9 mouse cellular contexts compared by ENCODE assay signal in the genomic region with DNA sequence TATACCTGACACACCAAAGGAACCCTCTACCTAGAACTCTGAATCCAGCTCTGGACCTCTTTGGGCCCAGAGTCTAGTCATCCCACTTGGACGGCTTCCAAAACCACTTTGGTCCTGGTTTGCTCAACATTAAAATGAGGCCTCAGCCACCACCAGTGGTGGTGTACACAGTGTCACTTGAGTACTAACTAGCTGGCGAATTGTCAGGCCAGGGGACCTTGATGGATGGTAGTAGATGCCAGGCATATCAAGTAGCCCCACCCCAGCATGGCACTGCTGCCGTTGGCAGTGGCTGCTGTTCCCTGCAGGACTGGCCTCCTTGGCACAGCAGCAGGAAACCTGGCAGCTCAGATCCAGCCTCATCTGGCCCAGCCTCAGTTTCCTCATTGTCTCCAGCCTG. TPM values are rescaled to one million over a fixed set of nuclear protein-coding genes. Genes with fewer than 3 reads are reported as not detected.
A peak's percentile ranks its signal among the peaks of the same experiment; 100 is the strongest.
DNase-seq lines count a peak whose midpoint lies in the region; ATAC-seq lines count a peak whose summit lies in the region.
"Had no signal": no experiment of that assay in that cellular context is flagged by ENCODE, and none has a peak within 500 bp of the region (broad histone marks: within the 10 kb centered on the region; RNA-seq: fewer than 3 reads in every experiment).

No protein-coding gene starts in this region.

- WGBS in hindbrain, embryonic 13.5 days: 74% methylated on average over 3 of the region's 3 CpGs
- 80% methylated on average over 3 of the region's 3 CpGs for WGBS in hindbrain, embryonic 11.5 days
- WGBS in limb, embryonic 13.5 days: 71% methylated on average over 3 of the region's 3 CpGs

- DNase-seq in hindbrain, embryonic 11.5 days (ENCODE audit: low spot score): no peak
- peak; percentile 32 for DNase-seq in Muller cell, postnatal 12 days (ENCODE audit: inconsistent ontology term)
- peak; percentile 45 for DNase-seq in brain, adult 2 months (ENCODE audit: low read depth, low spot score)
- no peak for DNase-seq in thymus, postnatal 10 days (ENCODE audit: low spot score in 2 of 2)
- no peak for DNase-seq in urinary bladder, postnatal 10 days (ENCODE audit: low spot score)
- DNase-seq: kidney, adult 11 months had no signal

- no peak overlapping the region for H3K27ac ChIP-seq in hindbrain, embryonic 13.5 days
- no peak overlapping the region for H3K27ac ChIP-seq in hindbrain, embryonic 11.5 days (ENCODE audit: low read depth, low read length)
- H3K27ac ChIP-seq in limb, embryonic 13.5 days: no peak overlapping the region
- H3K27ac ChIP-seq: embryonic facial prominence, embryonic 15.5 days had no signal

- H3K4me3 ChIP-seq in hindbrain, embryonic 13.5 days: no peak overlapping the region
- H3K4me3 ChIP-seq in hindbrain, embryonic 11.5 days (ENCODE audit: low read depth, low read length): no peak overlapping the region
- H3K4me3 ChIP-seq in limb, embryonic 13.5 days: no peak overlapping the region
- H3K4me3 ChIP-seq: embryonic facial prominence, embryonic 15.5 days had no signal

- H3K9me3 ChIP-seq in hindbrain, embryonic 13.5 days: no peaks in the 10 kb centered on the region
- no peaks in the 10 kb centered on the region for H3K9me3 ChIP-seq in hindbrain, embryonic 11.5 days (ENCODE audit: control insufficient read depth, low read length)
- no peaks in the 10 kb centered on the region for H3K9me3 ChIP-seq in limb, embryonic 13.5 days
- H3K9me3 ChIP-seq: embryonic facial prominence, embryonic 15.5 days had no signal

- no peaks in the 10 kb centered on the region for H3K36me3 ChIP-seq in hindbrain, embryonic 13.5 days
- H3K36me3 ChIP-seq in hindbrain, embryonic 11.5 days (ENCODE audit: control insufficient read depth, insufficient read depth, low read length): no peaks in the 10 kb centered on the region
- H3K36me3 ChIP-seq in limb, embryonic 13.5 days: no peaks in the 10 kb centered on the region
- H3K36me3 ChIP-seq: embryonic facial prominence, embryonic 15.5 days had no signal

- H3K9ac ChIP-seq in hindbrain, embryonic 13.5 days: 0 out of 2 replicates have a peak overlapping the region, but pooled peaks have one; percentile 10
- H3K9ac ChIP-seq in hindbrain, embryonic 11.5 days (ENCODE audit: low read depth, low read length): no peak overlapping the region
- 0 out of 2 replicates have a peak overlapping the region, but pooled peaks have one; percentile 8 for H3K9ac ChIP-seq in limb, embryonic 13.5 days
- H3K9ac ChIP-seq: embryonic facial prominence, embryonic 15.5 days had no signal

- peaks cover 13% of the 10 kb centered on the region; the same call in 1 of the 2 replicates for H3K4me1 ChIP-seq in hindbrain, embryonic 13.5 days (replicated peaks)
- no peaks in the 10 kb centered on the region for H3K4me1 ChIP-seq in hindbrain, embryonic 11.5 days (replicated peaks; ENCODE audit: control insufficient read depth, insufficient read depth, low read length)
- H3K4me1 ChIP-seq in limb, embryonic 13.5 days: 0 out of 2 replicates have a peak, but pooled peaks cover 6% of the 10 kb centered on the region

- ATAC-seq in hindbrain, embryonic 13.5 days (ENCODE audit: low FRiP score): peak; percentile 49; the same call in 1 of the 2 replicates
- ATAC-seq in hindbrain, embryonic 11.5 days (ENCODE audit: low FRiP score): no peak
- no peak for ATAC-seq in limb, embryonic 13.5 days (ENCODE audit: low FRiP score, low read depth)

- H3K4me2 ChIP-seq in hindbrain, embryonic 13.5 days: no peak overlapping the region
- no peak overlapping the region for H3K4me2 ChIP-seq in hindbrain, embryonic 11.5 days (replicated peaks; ENCODE audit: low read depth, low read length)
- no peak overlapping the region for H3K4me2 ChIP-seq in limb, embryonic 13.5 days (replicated peaks)
- H3K4me2 ChIP-seq: embryonic facial prominence, embryonic 15.5 days had no signal

- H3K27me3 ChIP-seq in hindbrain, embryonic 13.5 days: no peaks in the 10 kb centered on the region
- H3K27me3 ChIP-seq in hindbrain, embryonic 11.5 days (ENCODE audit: control insufficient read depth, insufficient read depth, low read length): no peaks in the 10 kb centered on the region
- no peaks in the 10 kb centered on the region for H3K27me3 ChIP-seq in limb, embryonic 13.5 days
- H3K27me3 ChIP-seq: embryonic facial prominence, embryonic 15.5 days had no signal

RNA-seq across cellular contexts. Expression of a gene that starts 36.3 kb away (rescaled TPM):
- polyA plus RNA-seq in hindbrain, embryonic 13.5 days (2015; fragmentation: Nextera tagmentation; extraction: Ambion mirVana): 4.3 and 4.9 TPM in 2 replicates
- 1.3 and 1.4 TPM in 2 replicates for polyA plus RNA-seq in hindbrain, embryonic 11.5 days (2014; fragmentation: Nextera tagmentation; extraction: Ambion mirVana)
- 2.8 and 3.7 TPM in 2 replicates for polyA plus RNA-seq in limb, embryonic 13.5 days (2015; fragmentation: Nextera tagmentation; extraction: Ambion mirVana)

RNA-seq across cellular contexts. Expression of a gene that starts 40.0 kb away (rescaled TPM):
- polyA plus RNA-seq in hindbrain, embryonic 13.5 days (2015; fragmentation: Nextera tagmentation; extraction: Ambion mirVana): 29.7 and 31.2 TPM in 2 replicates
- polyA plus RNA-seq in hindbrain, embryonic 11.5 days (2014; fragmentation: Nextera tagmentation; extraction: Ambion mirVana): 28.2 and 29.0 TPM in 2 replicates
- 18.5 and 19.0 TPM in 2 replicates for polyA plus RNA-seq in limb, embryonic 13.5 days (2015; fragmentation: Nextera tagmentation; extraction: Ambion mirVana)

RNA-seq across cellular contexts. Expression of a gene that starts 58.8 kb away (rescaled TPM):
- 6.8 and 6.9 TPM in 2 replicates for polyA plus RNA-seq in hindbrain, embryonic 13.5 days (2015; fragmentation: Nextera tagmentation; extraction: Ambion mirVana)
- polyA plus RNA-seq in hindbrain, embryonic 11.5 days (2014; fragmentation: Nextera tagmentation; extraction: Ambion mirVana): 2.4 and 2.5 TPM in 2 replicates
- 2.4 and 3.2 TPM in 2 replicates for polyA plus RNA-seq in limb, embryonic 13.5 days (2015; fragmentation: Nextera tagmentation; extraction: Ambion mirVana)

Comparison
In these comparisons a context has a peak if more than half of its experiments do, and no peak if none do; other contexts are left out.
1. DNase-seq: peak in Muller cell, postnatal 12 days (single experiment) and brain, adult 2 months (single experiment); none in hindbrain, embryonic 11.5 days (single experiment), thymus, postnatal 10 days (0 of 2) and urinary bladder, postnatal 10 days (single experiment).